8 mouse cellular contexts compared by ENCODE assay signal in the genomic region with DNA sequence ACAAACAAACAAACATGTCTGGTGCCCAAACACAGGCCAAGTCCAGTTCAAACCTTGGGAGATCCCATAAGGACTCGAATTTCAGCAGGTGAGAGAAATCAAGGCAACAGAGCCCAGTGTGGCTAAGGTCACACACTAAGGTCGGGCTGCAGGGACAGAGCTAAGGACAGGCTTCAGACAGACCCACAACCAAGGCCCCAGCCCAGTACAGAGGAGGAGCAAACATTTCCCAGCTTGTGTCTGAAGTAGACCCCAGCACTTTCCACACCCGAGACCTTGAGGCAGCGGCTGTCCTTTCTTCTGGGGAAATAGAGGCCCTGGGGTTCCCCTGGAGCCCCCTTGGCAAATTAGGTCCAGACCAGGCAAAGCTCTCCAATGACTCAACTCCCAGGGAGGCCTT.
DNase-seq lines count a peak whose midpoint lies in the region; ATAC-seq lines count a peak whose summit lies in the region.

No protein-coding gene starts in this region.

- no peak for ATAC-seq in kidney, embryonic 15.5 days (replicated peaks; ENCODE audit: low FRiP score)
- no peak for ATAC-seq in embryonic facial prominence, embryonic 11.5 days (replicated peaks; ENCODE audit: insufficient number of reproducible peaks, low FRiP score, low TSS enrichment, low read depth)
- ATAC-seq in hindbrain, embryonic 13.5 days (ENCODE audit: low FRiP score), result no peak
- no peak for ATAC-seq in midbrain, embryonic 16.5 days
- no peak for ATAC-seq in CD4-positive, CD25-positive, alpha-beta regulatory T cell, adult 4 months

- H3K4me3 ChIP-seq in kidney, embryonic 15.5 days (replicated peaks), result no peak overlapping the region
- no peak overlapping the region for H3K4me3 ChIP-seq in embryonic facial prominence, embryonic 11.5 days (ENCODE audit: low read depth, low read length)
- H3K4me3 ChIP-seq in hindbrain, embryonic 13.5 days, result no peak overlapping the region
- H3K4me3 ChIP-seq in midbrain, embryonic 16.5 days (ENCODE audit: low read depth, low read length), result no peak overlapping the region

- peak overlapping the region; percentile 100 for H3K27ac ChIP-seq in kidney, embryonic 15.5 days
- peak overlapping the region; percentile 93 for H3K27ac ChIP-seq in embryonic facial prominence, embryonic 11.5 days (replicated peaks; ENCODE audit: low read depth, low read length)
- H3K27ac ChIP-seq in hindbrain, embryonic 13.5 days, result peak overlapping the region; percentile 100
- H3K27ac ChIP-seq in midbrain, embryonic 16.5 days (ENCODE audit: low read length), result peak overlapping the region; percentile 99

- no peaks in the 10 kb centered on the region for H3K27me3 ChIP-seq in kidney, embryonic 15.5 days
- no peaks in the 10 kb centered on the region for H3K27me3 ChIP-seq in embryonic facial prominence, embryonic 11.5 days (ENCODE audit: control insufficient read depth, insufficient read depth, low read length)
- H3K27me3 ChIP-seq in hindbrain, embryonic 13.5 days, result no peaks in the 10 kb centered on the region
- no peaks in the 10 kb centered on the region for H3K27me3 ChIP-seq in midbrain, embryonic 16.5 days (ENCODE audit: control insufficient read depth, insufficient read depth, low read depth, low read length)

- H3K4me2 ChIP-seq in kidney, embryonic 15.5 days, result peak overlapping the region; percentile 58
- no peak overlapping the region for H3K4me2 ChIP-seq in embryonic facial prominence, embryonic 11.5 days (ENCODE audit: low read depth, low read length)
- H3K4me2 ChIP-seq in hindbrain, embryonic 13.5 days, result peak overlapping the region; percentile 23; the same call in 1 of the 2 replicates
- no peak overlapping the region for H3K4me2 ChIP-seq in midbrain, embryonic 16.5 days (ENCODE audit: low read length)

- no peaks in the 10 kb centered on the region for H3K9me3 ChIP-seq in kidney, embryonic 15.5 days (replicated peaks)
- no peaks in the 10 kb centered on the region for H3K9me3 ChIP-seq in embryonic facial prominence, embryonic 11.5 days (replicated peaks; ENCODE audit: control insufficient read depth, low read length)
- H3K9me3 ChIP-seq in hindbrain, embryonic 13.5 days, result no peaks in the 10 kb centered on the region
- no peaks in the 10 kb centered on the region for H3K9me3 ChIP-seq in midbrain, embryonic 16.5 days (replicated peaks; ENCODE audit: control insufficient read depth, low read length, poor library complexity, severe bottlenecking)

- H3K4me1 ChIP-seq in kidney, embryonic 15.5 days, result peaks cover 79% of the 10 kb centered on the region
- peaks cover 23% of the 10 kb centered on the region for H3K4me1 ChIP-seq in embryonic facial prominence, embryonic 11.5 days (ENCODE audit: control insufficient read depth, insufficient read depth, low read length)
- peaks cover 77% of the 10 kb centered on the region for H3K4me1 ChIP-seq in hindbrain, embryonic 13.5 days (replicated peaks)
- H3K4me1 ChIP-seq in midbrain, embryonic 16.5 days (ENCODE audit: control insufficient read depth, insufficient read depth, low read length), result peaks cover 68% of the 10 kb centered on the region

- WGBS in kidney, embryonic 15.5 days, result 39% methylated on average over 4 of the region's 4 CpGs
- 20% methylated on average over 4 of the region's 4 CpGs for WGBS in embryonic facial prominence, embryonic 11.5 days
- WGBS in hindbrain, embryonic 13.5 days, result 28% methylated on average over 4 of the region's 4 CpGs
- WGBS in midbrain, embryonic 16.5 days, result 18% methylated on average over 4 of the region's 4 CpGs

- 0 out of 2 replicates have a peak overlapping the region, but pooled peaks have one; percentile 26 for H3K9ac ChIP-seq in kidney, embryonic 15.5 days
- H3K9ac ChIP-seq in embryonic facial prominence, embryonic 11.5 days (replicated peaks; ENCODE audit: low read length), result no peak overlapping the region
- peak overlapping the region; percentile 71 for H3K9ac ChIP-seq in hindbrain, embryonic 13.5 days
- H3K9ac ChIP-seq in midbrain, embryonic 16.5 days (ENCODE audit: low read depth, low read length), result peak overlapping the region; percentile 64; the same call in 1 of the 2 replicates

- no peak for DNase-seq in kidney, adult 9 months
- DNase-seq in embryonic facial prominence, embryonic 11.5 days (ENCODE audit: low spot score), result no peak
- no peak for DNase-seq in spleen, adult 12 weeks (ENCODE audit: low spot score)
- no peak for DNase-seq in right cerebral cortex, adult 18-20 months

- H3K36me3 ChIP-seq in kidney, embryonic 15.5 days, result no peaks in the 10 kb centered on the region
- H3K36me3 ChIP-seq in embryonic facial prominence, embryonic 11.5 days (replicated peaks; ENCODE audit: control insufficient read depth, insufficient read depth, low read depth, low read length), result no peaks in the 10 kb centered on the region
- H3K36me3 ChIP-seq in hindbrain, embryonic 13.5 days, result no peaks in the 10 kb centered on the region
- no peaks in the 10 kb centered on the region for H3K36me3 ChIP-seq in midbrain, embryonic 16.5 days (ENCODE audit: control insufficient read depth, insufficient read depth, low read length)

Comparison
In these comparisons a context has a peak if more than half of its experiments do, and no peak if none do; other contexts are left out.
1. H3K4me2 ChIP-seq: peak in kidney, embryonic 15.5 days (single experiment) and hindbrain, embryonic 13.5 days (single experiment); none in embryonic facial prominence, embryonic 11.5 days (single experiment) and midbrain, embryonic 16.5 days (single experiment).
2. Peak in every context shown above with its lines, with median percentiles within 50 percentile points of each other: H3K27ac ChIP-seq.